Mouse (Mus musculus) kidney, postnatal 0 days (tissue): ENCODE results near the gene Ggact. TPM values are rescaled to one million over a fixed set of nuclear protein-coding genes. Genes with fewer than 3 reads are reported as not detected.

ENCODE experiments used
- ATAC-seq: fragments of 200-750 bp; cut with Nextera tagmentation; replicated peaks from 2 replicates; pipeline ENCODE4 v1.8.0; 2017; ENCODE audit warnings: low read depth, moderate number of reproducible peaks, moderate TSS enrichment, moderate library complexity; ENCODE audit not compliant: low FRiP score
- DNase-seq: peaks from one replicate; pipeline ENCODE4 v3.0.0-alpha.2; 2016; ENCODE audit warnings: low spot score
- H3K27ac ChIP-seq: fragments of 300-500 bp; sonication (generic); 2 replicates; pipeline ENCODE4 v1.5.1; 2014; ENCODE audit warnings: mild to moderate bottlenecking
- H3K27me3 ChIP-seq: fragments of 300-500 bp; sonication (generic); 2 replicates; pipeline ENCODE4 v1.6.1; 2014; ENCODE audit warnings: low read length, mixed read lengths; ENCODE audit not compliant: insufficient read depth
- H3K36me3 ChIP-seq: fragments of 300-500 bp; sonication (generic); 2 replicates; pipeline ENCODE4 v1.6.1; 2014; ENCODE audit warnings: low read length, mixed read lengths; ENCODE audit not compliant: insufficient read depth
- H3K4me1 ChIP-seq: fragments of 300-500 bp; sonication (generic); replicated peaks from 2 replicates; pipeline ENCODE4 v1.6.1; 2014; ENCODE audit warnings: antibody characterized with exemption, low read length, mixed read lengths; ENCODE audit not compliant: insufficient read depth
- H3K4me2 ChIP-seq: fragments of 300-500 bp; sonication (generic); 2 replicates; pipeline ENCODE4 v1.6.1; 2014; ENCODE audit warnings: mild to moderate bottlenecking, low read length, moderate library complexity, mixed read lengths
- H3K4me3 ChIP-seq: fragments of 300-500 bp; sonication (generic); replicated peaks from 2 replicates; pipeline ENCODE4 v1.5.1; 2014; ENCODE audit warnings: low read depth, low read length
- H3K9ac ChIP-seq: fragments of 300-500 bp; sonication (generic); 2 replicates; pipeline ENCODE4 v1.6.1; 2014; ENCODE audit warnings: low read depth, low read length
- H3K9me3 ChIP-seq: fragments of 300-500 bp; sonication (generic); replicated peaks from 2 replicates; pipeline ENCODE4 v1.6.1; 2016; ENCODE audit warnings: low read length, inconsistent platforms, mixed read lengths
- CTCF ChIP-seq: IDR thresholded peaks from 2 replicates; pipeline ENCODE4 v1.5.1; 2016; ENCODE audit warnings: antibody characterized with exemption, low read depth, mild to moderate bottlenecking, moderate library complexity
- WGBS: fragments of 180-500 bp; shearing (Covaris S2); extraction: QIAGEN DNeasy Blood & Tissue Kit; methylation state at CpG from one replicate; pipeline ENCODE4 v1.1.7; 2014; 5-methylcytosine and 5-hydroxymethylcytosine counted together
- polyA plus RNA-seq: library from polyadenylated mRNA; unstranded; fragments of >200 nt; fragmentation: Nextera tagmentation; extraction: Ambion mirVana; gene quantifications from 2 replicates; pipeline ENCODE4 v1.2.1, GENCODE M21; 2015

Ggact gene
- polyA plus RNA-seq, 1 experiment from 2014 or later: 41.1 TPM

- no peak overlapping the region for H3K27ac ChIP-seq
- no peaks in the 10 kb centered on the region for H3K9me3 ChIP-seq
- no peaks in the 10 kb centered on the region for H3K4me1 ChIP-seq
- H3K4me2 ChIP-seq: no peak overlapping the region
- no peak overlapping the region for H3K4me3 ChIP-seq
- ATAC-seq (no peak), DNase-seq (no peak)
- 37% methylated on average over 4 of the region's 4 CpGs for WGBS
- no peak for TF ChIP-seq CTCF
- no peaks in the 10 kb centered on the region for H3K36me3 ChIP-seq
- H3K27me3 ChIP-seq: no peaks in the 10 kb centered on the region
- H3K9ac ChIP-seq: no peak overlapping the region
These were observed 77.3 kb downstream of the Ggact start for GRCm38 (mm10) chr14:122836221-122836620.

DNA sequence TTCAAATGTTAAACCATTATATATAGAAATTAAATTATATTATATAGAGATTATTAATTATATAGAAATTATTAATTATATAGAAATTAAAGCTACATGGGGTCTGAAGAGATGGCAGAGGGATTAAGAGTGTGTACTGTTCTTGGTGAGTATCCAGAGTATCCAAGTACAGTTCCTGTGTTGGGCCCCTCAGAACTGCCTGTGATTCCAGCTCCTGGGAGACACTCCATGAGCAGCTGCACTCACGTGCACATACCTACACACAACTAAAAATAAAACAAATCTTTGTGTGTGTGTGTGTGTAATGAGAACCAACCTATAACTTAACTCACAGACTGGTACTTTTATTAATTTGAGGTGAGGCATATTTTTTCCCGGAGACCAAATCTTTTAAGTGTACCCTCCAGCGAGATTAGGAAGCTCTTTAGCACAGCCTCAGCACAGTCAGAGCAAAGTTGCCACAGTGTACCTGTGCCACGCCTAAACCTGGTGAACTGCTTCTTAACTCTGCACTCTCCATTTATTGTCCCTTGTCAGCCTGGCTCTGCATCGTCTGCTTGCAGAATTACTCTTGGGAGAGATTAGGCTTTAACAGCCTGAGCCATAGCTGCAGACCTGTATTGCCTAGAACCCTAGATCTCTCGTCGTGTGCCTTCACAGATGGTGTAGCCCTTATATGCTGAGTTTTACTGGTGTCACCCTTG lies 77.9 kb downstream of the Ggact start:
- Histone ChIP-seq H3K27me3 (no peaks in the 10 kb centered on the region), H3K4me1 (no peaks in the 10 kb centered on the region), H3K36me3 (no peaks in the 10 kb centered on the region), H3K9me3 (no peaks in the 10 kb centered on the region), H3K9ac (no peak overlapping the region), H3K4me2 (no peak overlapping the region), H3K4me3 (no peak overlapping the region), H3K27ac (no peak overlapping the region)
- no peak for TF ChIP-seq CTCF
- no peak for ATAC-seq
- DNase-seq: no peak
- WGBS: 67% methylated on average over 7 of the region's 7 CpGs

GRCm38 (mm10) chr14:122834753-122835152 lies 78.8 kb downstream of the Ggact start:
- no peak overlapping the region for H3K4me3 ChIP-seq
- no peak overlapping the region for H3K4me2 ChIP-seq
- no peak for TF ChIP-seq CTCF
- DNase-seq: no peak
- H3K9ac ChIP-seq: no peak overlapping the region
- no peaks in the 10 kb centered on the region for H3K4me1 ChIP-seq
- 0 out of 2 replicates have a peak, but pooled peaks have one; percentile 25 for ATAC-seq
- H3K36me3 ChIP-seq: no peaks in the 10 kb centered on the region
- H3K27ac ChIP-seq: no peak overlapping the region
- no peaks in the 10 kb centered on the region for H3K9me3 ChIP-seq
- WGBS: 92% methylated on average over 1 of the region's 1 CpGs
- H3K27me3 ChIP-seq: no peaks in the 10 kb centered on the region

- Histone ChIP-seq H3K4me1 (no peaks in the 10 kb centered on the region), H3K4me3 (no peak overlapping the region), H3K9ac (no peak overlapping the region), H3K27ac (no peak overlapping the region), H3K4me2 (no peak overlapping the region), H3K27me3 (no peaks in the 10 kb centered on the region), H3K36me3 (no peaks in the 10 kb centered on the region), H3K9me3 (no peaks in the 10 kb centered on the region)
- DNase-seq (no peak), ATAC-seq (no peak)
- WGBS: 81% methylated on average over 3 of the region's 3 CpGs
- TF ChIP-seq CTCF: no peak
These were observed 79.9 kb downstream of the Ggact start for GRCm38 (mm10) chr14:122833666-122834065.

DNA sequence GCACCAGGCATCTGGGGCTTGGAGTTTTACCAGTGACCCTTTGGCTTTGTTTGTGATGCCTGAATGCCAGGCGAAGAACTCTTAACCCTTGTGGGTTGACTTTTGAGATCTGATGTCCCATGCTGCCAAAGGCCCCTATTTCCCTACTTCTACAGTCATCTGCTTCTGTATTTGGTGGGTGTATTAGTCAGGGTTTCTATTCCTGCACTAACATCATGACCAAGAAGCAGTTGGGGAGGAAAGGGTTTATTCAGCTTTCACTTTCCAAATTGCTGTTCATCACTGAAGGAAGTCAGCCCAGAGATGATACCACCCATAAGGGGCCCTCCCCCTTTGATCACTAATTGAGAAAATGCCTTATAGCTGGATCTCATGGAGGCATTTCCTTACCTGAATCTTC lies 83.1 kb downstream of the Ggact start:
- no peaks in the 10 kb centered on the region for H3K36me3 ChIP-seq
- ATAC-seq (no peak), DNase-seq (no peak)
- TF ChIP-seq CTCF: no peak
- H3K4me2 ChIP-seq: no peak overlapping the region
- WGBS: 93% methylated on average over 1 of the region's 1 CpGs
- H3K4me3 ChIP-seq: no peak overlapping the region
- H3K27me3 ChIP-seq: no peaks in the 10 kb centered on the region
- no peak overlapping the region for H3K27ac ChIP-seq
- no peaks in the 10 kb centered on the region for H3K9me3 ChIP-seq
- H3K9ac ChIP-seq: no peak overlapping the region
- H3K4me1 ChIP-seq: no peaks in the 10 kb centered on the region

DNA sequence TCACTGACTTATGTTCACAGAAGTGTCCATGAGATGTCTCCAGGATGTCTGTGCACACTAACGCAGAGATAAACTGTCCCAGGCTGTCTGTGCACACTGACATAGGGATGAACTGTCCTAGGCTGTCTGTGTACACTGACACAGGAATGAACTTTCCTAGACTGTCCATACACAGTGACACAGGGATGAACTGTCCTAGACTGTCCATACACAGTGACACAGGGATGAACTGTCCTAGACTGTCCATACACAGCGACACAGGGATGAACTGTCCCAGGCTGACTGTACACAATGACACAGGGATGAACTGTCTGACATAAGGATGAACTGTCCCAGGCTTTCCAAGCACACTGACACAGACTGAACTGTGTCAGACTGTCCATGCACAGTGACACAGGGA lies 88.1 kb downstream of the Ggact start:
- no peak overlapping the region for H3K27ac ChIP-seq

GRCm38 (mm10) chr14:122823791-122824190 lies 89.8 kb downstream of the Ggact start:
- no peak for ATAC-seq
- H3K4me3 ChIP-seq: no peak overlapping the region

More for the DNA sequence above, 88.1 kb downstream of the Ggact start:
- H3K4me2 ChIP-seq: no peak overlapping the region
- ATAC-seq (no peak), DNase-seq (no peak)
- no peaks in the 10 kb centered on the region for H3K9me3 ChIP-seq
- no peak overlapping the region for H3K9ac ChIP-seq
- no peak for TF ChIP-seq CTCF
- no peak overlapping the region for H3K4me3 ChIP-seq
- H3K27me3 ChIP-seq: no peaks in the 10 kb centered on the region
- 82% methylated on average over 2 of the region's 2 CpGs for WGBS
- H3K36me3 ChIP-seq: no peaks in the 10 kb centered on the region
- no peaks in the 10 kb centered on the region for H3K4me1 ChIP-seq

More at GRCm38 (mm10) chr14:122823791-122824190, 89.8 kb downstream of the Ggact start:
- Histone ChIP-seq H3K4me2 (no peak overlapping the region), H3K4me1 (no peaks in the 10 kb centered on the region), H3K36me3 (no peaks in the 10 kb centered on the region), H3K9me3 (no peaks in the 10 kb centered on the region), H3K9ac (no peak overlapping the region), H3K27me3 (no peaks in the 10 kb centered on the region), H3K27ac (no peak overlapping the region)
- 47% methylated on average over 2 of the region's 2 CpGs for WGBS
- no peak for DNase-seq
- TF ChIP-seq CTCF: no peak
